Mouse (Mus musculus): ENCODE results near the gene Myl3. TPM values are rescaled to one million over a fixed set of nuclear protein-coding genes. Genes with fewer than 3 reads are reported as not detected.

Myl3 gene
- polyA plus RNA-seq (2015; fragmentation: Illumina TruSeq; extraction: RNeasy Lipid Tissue Mini Kit (QIAGEN cat#74804); ENCODE audit: insufficient read depth, low read depth, low replicate concordance) = not detected

DNA sequence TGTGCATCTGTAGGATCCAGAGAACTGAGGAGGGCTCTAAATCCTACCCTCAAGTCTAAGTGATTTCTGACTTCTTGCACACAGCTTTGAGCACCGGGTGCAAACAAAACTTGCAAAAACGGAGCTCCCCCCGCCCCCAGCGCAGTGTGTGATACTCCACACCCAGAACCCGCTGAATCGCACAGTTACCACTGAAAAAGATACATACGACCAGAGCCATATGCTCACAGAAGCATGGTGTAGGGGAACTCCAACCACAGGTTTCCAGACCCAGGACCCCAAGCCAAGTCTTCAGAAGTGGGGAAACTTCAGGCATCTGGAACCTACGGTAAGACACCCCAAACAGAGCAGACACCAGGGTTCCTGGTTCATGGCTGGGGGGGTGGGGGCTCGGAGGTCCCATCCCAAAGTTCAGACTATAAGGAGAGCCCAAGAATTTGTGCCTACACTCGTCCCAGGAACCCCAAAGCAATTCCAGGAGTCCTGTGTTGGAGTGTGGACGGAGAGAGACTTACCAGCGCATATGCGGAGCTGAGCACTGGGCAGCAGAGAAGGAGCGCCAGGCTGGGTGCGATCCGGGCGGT, at the start of gene Myl3:
TSS of gene Myl3 (plus strand) at position 151 of the 584 bp plus-strand sequence.

DNA sequence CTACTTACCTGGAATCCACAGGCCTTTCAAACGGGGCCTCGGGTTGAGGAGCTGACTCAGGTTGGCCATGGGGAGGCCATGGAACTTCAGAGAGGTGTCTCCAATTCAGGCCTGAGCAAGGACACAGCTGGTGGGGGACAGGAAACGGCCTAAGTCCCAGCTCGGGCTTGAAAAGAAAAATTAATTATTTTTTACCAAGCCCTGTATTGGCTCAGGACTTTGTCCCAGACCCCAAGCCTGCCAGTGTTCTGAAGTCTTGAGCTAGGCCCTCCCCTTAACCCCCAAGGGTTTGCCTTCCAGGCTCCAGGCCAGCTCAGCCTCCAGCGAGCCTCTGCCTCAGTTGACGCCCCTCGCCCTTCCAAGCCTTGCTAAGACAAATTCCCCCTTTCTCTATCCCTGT, 5.3 kb downstream of the Myl3 start, which contains the start of gene Pth1r:
TSS of gene Pth1r (minus strand) at position 185 of the 400 bp plus-strand sequence.

DNA sequence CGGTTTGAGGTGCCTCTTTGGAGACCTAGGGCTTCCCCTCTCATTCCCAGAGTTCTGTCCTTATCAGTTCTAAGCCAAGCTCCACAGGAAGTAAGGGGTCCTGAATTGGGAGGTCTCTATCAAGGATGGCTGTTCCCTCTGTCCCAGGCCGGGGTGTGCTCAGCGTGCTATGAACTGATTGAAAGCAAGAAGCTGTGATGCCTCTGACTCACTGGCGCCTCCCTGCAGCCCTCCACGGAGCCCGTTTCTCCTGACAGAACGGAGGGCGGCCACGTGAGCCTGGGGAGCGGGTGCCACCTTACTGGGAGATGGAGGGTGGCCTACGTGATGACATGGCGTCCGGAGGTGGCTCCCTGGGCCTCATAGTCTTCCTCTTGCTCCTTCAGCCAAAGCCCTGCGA, 56.2 kb downstream of the Myl3 start, which contains the start of gene Prss42:
TSS of gene Prss42 (plus strand) at position 301 of the 400 bp plus-strand sequence.

DNA sequence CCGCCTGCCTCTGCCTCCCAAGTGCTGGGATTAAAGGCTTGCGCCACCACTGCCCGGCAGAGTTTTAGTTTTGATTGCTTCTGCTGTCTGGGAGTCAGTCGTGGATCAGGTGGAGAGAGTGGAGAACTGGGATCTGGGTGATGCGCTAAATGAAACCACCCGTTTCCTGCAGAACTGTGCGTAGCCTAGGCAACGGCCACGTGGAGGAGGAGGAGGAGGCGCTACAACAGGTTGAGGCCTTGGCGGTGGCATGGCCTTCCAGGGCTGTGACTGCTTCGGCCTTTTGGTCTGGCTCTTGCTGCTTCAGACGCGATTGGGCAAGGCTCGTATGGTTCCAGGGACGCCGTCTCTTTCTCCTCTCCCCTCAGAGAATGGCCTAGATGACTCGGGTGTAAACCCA, 72.1 kb downstream of the Myl3 start, which contains the start of gene Prss44:
TSS of gene Prss44 (plus strand) at position 206 of the 400 bp plus-strand sequence.

Other genes starting within 250 kb of the Myl3 start
- 24.7 TPM for gene Setd2, start 209.3 kb upstream of the Myl3 start, polyA plus RNA-seq (2015; fragmentation: Illumina TruSeq; extraction: RNeasy Lipid Tissue Mini Kit (QIAGEN cat#74804); ENCODE audit: insufficient read depth, low read depth, low replicate concordance)
- gene Nradd, start 117.4 kb upstream of the Myl3 start, polyA plus RNA-seq (2015; fragmentation: Illumina TruSeq; extraction: RNeasy Lipid Tissue Mini Kit (QIAGEN cat#74804); ENCODE audit: insufficient read depth, low read depth, low replicate concordance) = 2.3 TPM
- gene Nbeal2, start 87.7 kb upstream of the Myl3 start, polyA plus RNA-seq (2015; fragmentation: Illumina TruSeq; extraction: RNeasy Lipid Tissue Mini Kit (QIAGEN cat#74804); ENCODE audit: insufficient read depth, low read depth, low replicate concordance) = 8.6 TPM
- gene Ccdc12, start 85.4 kb upstream of the Myl3 start, polyA plus RNA-seq (2015; fragmentation: Illumina TruSeq; extraction: RNeasy Lipid Tissue Mini Kit (QIAGEN cat#74804); ENCODE audit: insufficient read depth, low read depth, low replicate concordance) = 27.2 TPM
- 1.5 TPM for gene Pth1r, start 5.3 kb downstream of the Myl3 start, polyA plus RNA-seq (2015; fragmentation: Illumina TruSeq; extraction: RNeasy Lipid Tissue Mini Kit (QIAGEN cat#74804); ENCODE audit: insufficient read depth, low read depth, low replicate concordance)
- gene Prss42, start 56.3 kb downstream of the Myl3 start, polyA plus RNA-seq (2015; fragmentation: Illumina TruSeq; extraction: RNeasy Lipid Tissue Mini Kit (QIAGEN cat#74804); ENCODE audit: insufficient read depth, low read depth, low replicate concordance) = not detected
- not detected for gene Prss44, start 72.1 kb downstream of the Myl3 start, polyA plus RNA-seq (2015; fragmentation: Illumina TruSeq; extraction: RNeasy Lipid Tissue Mini Kit (QIAGEN cat#74804); ENCODE audit: insufficient read depth, low read depth, low replicate concordance)
- gene Prss43, start 84.8 kb downstream of the Myl3 start, polyA plus RNA-seq (2015; fragmentation: Illumina TruSeq; extraction: RNeasy Lipid Tissue Mini Kit (QIAGEN cat#74804); ENCODE audit: insufficient read depth, low read depth, low replicate concordance) = not detected
- gene Prss45, start 92.7 kb downstream of the Myl3 start, polyA plus RNA-seq (2015; fragmentation: Illumina TruSeq; extraction: RNeasy Lipid Tissue Mini Kit (QIAGEN cat#74804); ENCODE audit: insufficient read depth, low read depth, low replicate concordance) = not detected
- not detected for gene Prss46, start 102.6 kb downstream of the Myl3 start, polyA plus RNA-seq (2015; fragmentation: Illumina TruSeq; extraction: RNeasy Lipid Tissue Mini Kit (QIAGEN cat#74804); ENCODE audit: insufficient read depth, low read depth, low replicate concordance)
- not detected for gene Prss50, start 116.1 kb downstream of the Myl3 start, polyA plus RNA-seq (2015; fragmentation: Illumina TruSeq; extraction: RNeasy Lipid Tissue Mini Kit (QIAGEN cat#74804); ENCODE audit: insufficient read depth, low read depth, low replicate concordance)
- 16.5 TPM for gene Als2cl, start 138.0 kb downstream of the Myl3 start, polyA plus RNA-seq (2015; fragmentation: Illumina TruSeq; extraction: RNeasy Lipid Tissue Mini Kit (QIAGEN cat#74804); ENCODE audit: insufficient read depth, low read depth, low replicate concordance)
- 2.2 TPM for gene Tmie, start 138.3 kb downstream of the Myl3 start, polyA plus RNA-seq (2015; fragmentation: Illumina TruSeq; extraction: RNeasy Lipid Tissue Mini Kit (QIAGEN cat#74804); ENCODE audit: insufficient read depth, low read depth, low replicate concordance)
- gene Fam240a, start 175.0 kb downstream of the Myl3 start, polyA plus RNA-seq (2015; fragmentation: Illumina TruSeq; extraction: RNeasy Lipid Tissue Mini Kit (QIAGEN cat#74804); ENCODE audit: insufficient read depth, low read depth, low replicate concordance) = not detected
- gene Tdgf1, start 204.3 kb downstream of the Myl3 start, polyA plus RNA-seq (2015; fragmentation: Illumina TruSeq; extraction: RNeasy Lipid Tissue Mini Kit (QIAGEN cat#74804); ENCODE audit: insufficient read depth, low read depth, low replicate concordance) = not detected
- not detected for gene Lrrc2, start 209.7 kb downstream of the Myl3 start, polyA plus RNA-seq (2015; fragmentation: Illumina TruSeq; extraction: RNeasy Lipid Tissue Mini Kit (QIAGEN cat#74804); ENCODE audit: insufficient read depth, low read depth, low replicate concordance)
- gene Rtp3, start 248.7 kb downstream of the Myl3 start, polyA plus RNA-seq (2015; fragmentation: Illumina TruSeq; extraction: RNeasy Lipid Tissue Mini Kit (QIAGEN cat#74804); ENCODE audit: insufficient read depth, low read depth, low replicate concordance) = 4.7 TPM

Measured in pancreas, adult 10 weeks (tissue).